Mouse (Mus musculus) gonadal fat pad, adult 2 months (tissue): ENCODE measurements around the gene Nans. TPM values are rescaled to one million over a fixed set of nuclear protein-coding genes. Genes with fewer than 3 reads are reported as not detected.

Experiments used
- DNase-seq: peaks from one replicate; pipeline ENCODE4 v3.0.0-alpha.2; 2012; ENCODE audit warnings: low read depth
- polyA plus RNA-seq: library from polyadenylated mRNA; depleted of rRNA; stranded (reverse); fragments of >200 nt; gene quantifications from 2 replicates; pipeline ENCODE4 v1.2.3, GENCODE M21; 2012; rRNA removed

Nans gene
- polyA plus RNA-seq, 1 experiment = 96.9 TPM

- no peak for DNase-seq
Observed at GRCm38 (mm10) chr4:46532926-46533325, 43.9 kb downstream of the Nans start.

- DNase-seq = no peak
Observed at GRCm38 (mm10) chr4:46533934-46534720, 45.1 kb downstream of the Nans start.

GRCm38 (mm10) chr4:46535094-46535830, 46.2 kb downstream of the Nans start:
- DNase-seq = no peak

- DNase-seq = no peak
Observed at GRCm38 (mm10) chr4:46535840-46536361, 46.9 kb downstream of the Nans start, which contains the start of gene Trim14. Gene Trim14 (minus strand): TSS chr4:46536141.

- DNase-seq = no peak
Observed at GRCm38 (mm10) chr4:46539167-46539566, 50.1 kb downstream of the Nans start.

GRCm38 (mm10) chr4:46541707-46542106, 52.7 kb downstream of the Nans start:
- no peak for DNase-seq

GRCm38 (mm10) chr4:46543366-46544050, 54.5 kb downstream of the Nans start:
- no peak for DNase-seq

GRCm38 (mm10) chr4:46544313-46544712, 55.3 kb downstream of the Nans start:
- no peak for DNase-seq

- DNase-seq = no peak
Observed at GRCm38 (mm10) chr4:46545498-46545897, 56.5 kb downstream of the Nans start.

GRCm38 (mm10) chr4:46546709-46547108, 57.7 kb downstream of the Nans start:
- DNase-seq = no peak

GRCm38 (mm10) chr4:46549979-46550378, 60.9 kb downstream of the Nans start:
- no peak for DNase-seq

GRCm38 (mm10) chr4:46550406-46550805, 61.4 kb downstream of the Nans start:
- DNase-seq = no peak

Other genes with a start within 250 kb of the Nans start
- not detected in 2 replicates for gene Foxe1, start 145.6 kb upstream of the Nans start, polyA plus RNA-seq
- gene Trmo, start 99.8 kb upstream of the Nans start, polyA plus RNA-seq = 6.2 and 6.7 TPM in 2 replicates
- 0.06 and 0.08 TPM in 2 replicates for gene Hemgn, start 75.7 kb upstream of the Nans start, polyA plus RNA-seq
- 8.8 and 17.9 TPM in 2 replicates for gene Anp32b, start 38.3 kb upstream of the Nans start, polyA plus RNA-seq
- gene Trim14, start 46.9 kb downstream of the Nans start, polyA plus RNA-seq = 18.1 and 30.2 TPM in 2 replicates
- gene Coro2a, start 113.0 kb downstream of the Nans start, polyA plus RNA-seq = 73.7 and 124 TPM in 2 replicates
- 14.2 and 17.9 TPM in 2 replicates for gene Tbc1d2, start 161.0 kb downstream of the Nans start, polyA plus RNA-seq